Mouse (Mus musculus) limb, embryonic 14.5 days (tissue): ENCODE measurements around the gene Nop58. TPM values are rescaled to one million over a fixed set of nuclear protein-coding genes. Genes with fewer than 3 reads are reported as not detected.

Experiments used
- ATAC-seq: fragments of 200-750 bp; cut with Nextera tagmentation; 2 replicates; pipeline ENCODE4 v1.8.0; 2017; ENCODE audit warnings: low read depth, moderate number of reproducible peaks, moderate TSS enrichment; ENCODE audit not compliant: low FRiP score
- DNase-seq: peaks from one replicate; pipeline ENCODE4 v3.0.0-alpha.2; 2015; ENCODE audit warnings: low spot score
- H3K27ac ChIP-seq: fragments of 300-500 bp; sonication (generic); replicated peaks from 2 replicates; pipeline ENCODE4 v1.5.1; 2014; ENCODE audit warnings: low read depth, mild to moderate bottlenecking, low read length, moderate library complexity, mixed read lengths
- H3K27me3 ChIP-seq: fragments of 300-500 bp; sonication (generic); 2 replicates; pipeline ENCODE4 v1.6.1; 2014; ENCODE audit warnings: low read length, mixed read lengths; ENCODE audit not compliant: control insufficient read depth, insufficient read depth
- H3K36me3 ChIP-seq: fragments of 300-500 bp; sonication (generic); 2 replicates; pipeline ENCODE4 v1.6.1; 2014; ENCODE audit warnings: mild to moderate bottlenecking, low read length, moderate library complexity, mixed read lengths; ENCODE audit not compliant: control insufficient read depth, insufficient read depth
- H3K4me1 ChIP-seq: fragments of 300-500 bp; sonication (generic); 2 replicates; pipeline ENCODE4 v1.6.1; 2014; ENCODE audit warnings: antibody characterized with exemption, low read length, mixed read lengths; ENCODE audit not compliant: control insufficient read depth, insufficient read depth
- H3K4me2 ChIP-seq: fragments of 300-500 bp; sonication (generic); replicated peaks from 2 replicates; pipeline ENCODE4 v1.6.1; 2014; ENCODE audit warnings: low read depth, mild to moderate bottlenecking, low read length, moderate library complexity; ENCODE audit not compliant: severe bottlenecking
- H3K4me3 ChIP-seq: fragments of 300-500 bp; sonication (generic); replicated peaks from 2 replicates; pipeline ENCODE4 v1.5.1; 2014; ENCODE audit warnings: low read length
- H3K9ac ChIP-seq: fragments of 300-500 bp; sonication (generic); 2 replicates; pipeline ENCODE4 v1.6.1; 2014; ENCODE audit warnings: mild to moderate bottlenecking, low read depth, low read length, moderate library complexity; ENCODE audit not compliant: severe bottlenecking
- H3K9me3 ChIP-seq: fragments of 300-500 bp; sonication (generic); 2 replicates; pipeline ENCODE4 v1.6.1; 2016; ENCODE audit warnings: low read length; ENCODE audit not compliant: control insufficient read depth
- POLR2A ChIP-seq: fragments of 200-500 bp; IDR thresholded peaks from 2 replicates; pipeline ENCODE4 v1.8.0; 2012; ENCODE audit warnings: inconsistent platforms, mild to moderate bottlenecking, moderate library complexity, borderline replicate concordance; ENCODE audit not compliant: insufficient read depth, insufficient read length; ENCODE audit errors: extremely low read depth
- WGBS: fragments of 180-500 bp; shearing (Covaris S2); extraction: QIAGEN DNeasy Blood & Tissue Kit; methylation state at CpG from one replicate; pipeline ENCODE4 v1.1.7; 2014; 5-methylcytosine and 5-hydroxymethylcytosine counted together
- polyA plus RNA-seq, 2 experiments: library from polyadenylated mRNA; depleted of rRNA in 1 of 2; stranded (reverse) in 1 of 2; unstranded in 1 of 2; fragments of >200 nt; fragmentation: Nextera tagmentation in 1 of 2; extraction: Ambion mirVana in 1 of 2; gene quantifications; 2 replicates each; pipeline versions ENCODE4 v1.2.1 to v1.2.3; 2012 to 2014

The Nop58 gene
- polyA plus RNA-seq, 2 experiments, result 115 to 185 TPM

DNA sequence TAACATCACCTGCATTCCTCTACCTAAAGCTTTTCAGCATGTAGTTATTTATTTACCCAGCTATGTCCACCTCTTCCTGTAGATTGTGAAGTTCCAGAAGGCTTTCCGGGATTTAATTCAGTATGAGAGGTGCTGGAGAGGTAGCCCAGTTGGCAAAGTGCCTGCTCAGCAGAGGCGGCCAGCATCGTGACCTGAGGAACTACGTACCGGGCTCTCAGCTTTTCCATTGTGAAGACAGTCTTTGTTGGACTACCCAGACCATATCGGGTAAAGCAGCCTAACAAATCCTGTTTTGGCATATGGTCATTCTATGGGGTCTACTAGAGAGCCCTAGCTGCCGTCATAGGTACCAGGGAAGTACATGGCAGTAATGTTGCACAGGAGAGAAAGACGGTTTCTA, 45.3 kb downstream of the Nop58 start:
- Histone ChIP-seq H3K4me1 (no peaks in the 10 kb centered on the region; the same call in 1 of the 2 replicates), H3K9me3 (no peaks in the 10 kb centered on the region), H3K4me3 (no peak overlapping the region), H3K9ac (no peak overlapping the region), H3K36me3 (no peaks in the 10 kb centered on the region), H3K27me3 (no peaks in the 10 kb centered on the region), H3K27ac (no peak overlapping the region), H3K4me2 (no peak overlapping the region)
- TF ChIP-seq POLR2A, result no peak
- ATAC-seq (no peak), DNase-seq (no peak)
- WGBS, result 84% methylated on average over 8 of the region's 8 CpGs

DNA sequence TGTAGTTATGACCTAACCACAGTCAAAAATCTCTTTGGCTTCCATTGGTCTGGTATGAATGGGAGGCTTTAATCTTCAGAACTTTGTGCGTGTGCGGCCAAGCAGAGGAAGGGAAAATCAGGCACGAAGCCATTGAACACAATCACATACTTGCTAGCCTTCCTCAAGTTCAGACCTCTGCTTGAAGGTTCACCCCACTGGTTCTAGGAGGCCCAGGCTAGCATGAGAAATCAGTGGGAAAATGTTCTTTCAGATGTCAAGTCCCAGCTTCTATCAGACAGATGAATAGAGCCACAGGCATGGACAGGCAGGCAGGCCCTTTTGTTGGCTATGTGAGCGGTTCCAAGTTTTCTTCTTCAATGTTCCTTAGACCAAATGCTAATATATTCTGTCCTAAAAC, 46.0 kb downstream of the Nop58 start:
- Histone ChIP-seq H3K4me1 (no peaks in the 10 kb centered on the region), H3K36me3 (no peaks in the 10 kb centered on the region), H3K9me3 (no peaks in the 10 kb centered on the region), H3K27me3 (no peaks in the 10 kb centered on the region), H3K4me3 (no peak overlapping the region), H3K4me2 (no peak overlapping the region), H3K27ac (no peak overlapping the region), H3K9ac (no peak overlapping the region)
- DNase-seq, result no peak
- no peak for TF ChIP-seq POLR2A
- WGBS, result 93% methylated on average over 4 of the region's 4 CpGs
- ATAC-seq, result no peak

DNA sequence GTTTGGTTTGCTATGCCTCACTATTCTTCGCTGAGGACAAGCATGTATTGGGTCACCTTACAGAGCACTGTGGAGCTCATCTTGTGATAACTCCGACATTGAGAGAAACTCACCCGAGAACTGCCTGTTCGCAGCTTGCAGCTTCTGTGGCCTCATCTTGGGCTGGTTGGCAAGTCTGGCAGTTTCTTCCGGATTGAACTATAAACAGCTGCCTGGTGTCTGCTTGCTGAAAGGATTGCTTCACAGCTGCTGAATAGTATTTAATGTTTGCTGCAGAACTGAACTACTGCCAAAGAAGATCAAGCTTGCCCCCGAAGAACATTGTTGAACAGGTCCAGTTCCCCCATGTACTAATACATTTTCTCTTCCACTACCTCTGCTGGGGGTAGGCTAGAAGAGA, 49.3 kb downstream of the Nop58 start:
- DNase-seq, result peak; percentile 42
- Histone ChIP-seq H3K4me2 (no peak overlapping the region), H3K4me3 (no peak overlapping the region), H3K9me3 (no peaks in the 10 kb centered on the region), H3K27me3 (no peaks in the 10 kb centered on the region), H3K4me1 (no peaks in the 10 kb centered on the region), H3K27ac (no peak overlapping the region), H3K9ac (no peak overlapping the region), H3K36me3 (no peaks in the 10 kb centered on the region)
- WGBS, result 69% methylated on average over 6 of the region's 6 CpGs
- ATAC-seq, result no peak
- TF ChIP-seq POLR2A, result no peak

DNA sequence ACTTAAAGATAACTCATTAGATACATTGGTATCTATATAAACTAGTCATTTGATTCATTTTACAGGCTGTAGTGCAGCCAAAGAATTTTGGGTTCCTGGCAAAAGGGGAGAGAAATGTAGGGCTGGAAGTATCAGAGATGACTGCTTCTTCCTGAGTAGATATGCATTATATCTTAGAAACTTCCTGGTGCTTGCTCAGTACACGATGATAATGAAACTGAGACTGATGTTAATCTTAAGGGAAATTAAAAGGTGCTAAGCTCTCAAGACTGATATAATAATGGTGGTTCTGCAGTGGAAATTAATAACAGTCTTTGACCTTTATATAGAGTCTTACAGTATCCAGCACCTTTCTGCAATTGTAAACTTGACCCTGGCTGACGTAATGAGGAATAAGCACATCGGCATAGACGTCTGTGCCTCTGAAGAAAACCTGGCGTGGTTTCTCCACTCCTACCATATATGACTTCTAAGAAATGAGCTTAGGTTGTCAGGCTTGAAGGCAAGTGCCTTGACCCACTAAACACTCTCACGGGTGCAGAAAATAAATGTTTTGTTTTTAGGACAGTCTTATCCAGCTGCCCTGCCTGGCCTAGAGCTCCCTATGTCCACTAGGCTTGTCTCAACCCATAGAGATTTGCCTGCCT, 54.1 kb downstream of the Nop58 start:
- Histone ChIP-seq H3K27ac (no peak overlapping the region), H3K9ac (no peak overlapping the region), H3K4me3 (no peak overlapping the region), H3K4me1 (no peaks in the 10 kb centered on the region), H3K4me2 (no peak overlapping the region), H3K9me3 (no peaks in the 10 kb centered on the region), H3K36me3 (no peaks in the 10 kb centered on the region), H3K27me3 (no peaks in the 10 kb centered on the region)
- DNase-seq (no peak), ATAC-seq (no peak)
- WGBS, result 69% methylated on average over 6 of the region's 6 CpGs
- TF ChIP-seq POLR2A, result no peak

DNA sequence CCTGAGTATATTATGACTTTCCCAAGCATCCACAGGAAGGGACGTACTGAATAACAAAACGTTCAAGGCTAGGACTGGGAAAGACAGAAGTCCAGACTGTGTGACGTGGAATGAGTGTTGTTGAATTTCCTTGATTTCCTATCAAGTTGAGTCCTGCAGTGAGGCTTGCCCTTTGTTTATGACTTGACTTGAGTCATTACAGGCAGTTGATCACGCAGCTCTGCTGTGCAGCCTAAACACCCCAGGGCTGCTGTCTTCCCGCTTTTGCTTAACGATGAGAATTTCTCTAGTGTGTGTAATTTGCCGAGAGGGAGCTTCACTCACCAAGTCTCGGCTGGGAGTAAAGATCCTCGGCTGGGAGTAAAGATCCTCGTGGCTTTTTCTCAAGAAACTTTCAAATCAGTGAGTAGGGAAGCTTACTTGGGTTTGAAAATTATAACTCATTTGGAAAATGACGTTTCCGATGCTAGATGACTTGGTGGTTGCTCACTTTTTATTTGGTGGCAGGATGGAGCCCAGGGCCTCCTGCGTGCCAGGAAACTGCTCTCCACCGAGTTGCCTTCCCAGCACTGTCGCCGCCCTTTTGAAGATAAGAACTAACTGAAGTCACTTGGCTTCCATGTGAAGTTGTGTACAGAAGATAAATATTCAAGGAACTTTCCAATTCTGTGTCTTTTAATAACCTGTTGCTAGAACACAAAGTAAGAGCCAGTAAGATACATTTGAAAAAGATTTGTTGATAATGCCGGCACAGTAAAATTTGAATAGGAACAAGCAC, 55.0 kb downstream of the Nop58 start:
- Histone ChIP-seq H3K27me3 (no peaks in the 10 kb centered on the region), H3K4me2 (no peak overlapping the region), H3K36me3 (no peaks in the 10 kb centered on the region), H3K4me3 (no peak overlapping the region), H3K4me1 (no peaks in the 10 kb centered on the region), H3K27ac (no peak overlapping the region), H3K9me3 (no peaks in the 10 kb centered on the region), H3K9ac (no peak overlapping the region)
- DNase-seq (no peak), ATAC-seq (no peak)
- 49% methylated on average over 17 of the region's 17 CpGs for WGBS
- TF ChIP-seq POLR2A, result no peak
